Mouse (Mus musculus) leukemia stem cell, adult 10-12 weeks (primary cell): ENCODE results near the gene Wdpcp. TPM values are rescaled to one million over a fixed set of nuclear protein-coding genes. Genes with fewer than 3 reads are reported as not detected.

Experiments
- polyA plus RNA-seq: library from polyadenylated mRNA; stranded (reverse); fragments of >175 nt; gene quantifications from 2 replicates; pipeline ENCODE4 v1.2.3, GENCODE M21; 2012; ENCODE audit warnings: low replicate concordance

Wdpcp gene
- 0.10 and 0.44 TPM in 2 replicates for polyA plus RNA-seq

DNA sequence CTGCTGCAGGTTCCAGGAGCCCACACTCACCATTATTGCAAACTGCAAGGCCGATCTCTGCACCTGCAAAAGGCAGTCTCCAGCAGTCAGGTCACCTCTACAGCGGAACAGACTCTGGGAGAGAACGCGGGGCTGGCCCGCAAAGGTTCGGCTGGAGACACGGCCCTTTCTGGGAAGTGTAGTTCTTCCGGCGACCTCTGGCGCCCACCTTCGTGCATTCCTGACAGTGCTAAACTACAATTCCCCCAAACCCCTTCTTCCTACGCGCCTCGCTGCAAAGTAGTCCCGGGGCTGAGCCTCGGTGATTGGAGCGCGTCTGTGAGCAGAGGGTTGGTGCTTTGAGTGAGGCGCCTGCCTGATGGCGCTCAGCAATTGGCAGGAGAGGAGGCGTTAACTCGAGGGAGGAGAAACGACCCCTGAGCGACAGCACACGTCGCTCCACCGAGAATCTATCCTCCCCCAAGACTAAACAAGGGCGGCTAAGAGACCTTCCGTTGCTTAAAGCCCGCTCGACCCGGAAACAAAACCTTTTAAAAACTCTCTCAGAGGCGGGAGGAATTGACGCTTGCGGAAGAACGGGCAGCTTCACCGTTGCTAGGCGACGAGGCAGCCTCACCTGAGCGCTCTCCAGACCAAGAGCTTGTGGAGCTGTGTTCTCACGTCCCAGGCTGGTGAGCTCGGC, at the start of gene Wdpcp, which contains the start of gene Mdh1:
Gene Wdpcp, plus strand, starts transcription at position 536 of the 682 bp plus-strand sequence.
Gene Mdh1, minus strand, starts transcription at position 668 of the 682 bp plus-strand sequence.

Other genes starting within 250 kb of the Wdpcp start
- 3.6 and 6.0 TPM in 2 replicates for gene Ugp2, start 201.0 kb upstream of the Wdpcp start, polyA plus RNA-seq
- 1.2 and 8.1 TPM in 2 replicates for gene Mdh1, start 132 bp downstream of the Wdpcp start, polyA plus RNA-seq